Mouse (Mus musculus) midbrain, embryonic 12.5 days (tissue): ENCODE measurements around the gene C2cd2l. TPM values are rescaled to one million over a fixed set of nuclear protein-coding genes. Genes with fewer than 3 reads are reported as not detected.
"Not testable (repeated sequence)": the region's sequence is repeated elsewhere in the genome, so short reads cannot be mapped to it uniquely, and the experiment has no call there.

Source experiments
- ATAC-seq: fragments of 200-750 bp; cut with Nextera tagmentation; 2 replicates; pipeline ENCODE4 v1.8.0; 2017; ENCODE audit warnings: low read depth, moderate TSS enrichment, moderate library complexity; ENCODE audit not compliant: low FRiP score
- H3K27ac ChIP-seq: fragments of 300-500 bp; sonication (generic); replicated peaks from 2 replicates; pipeline ENCODE4 v1.5.1; 2016; ENCODE audit warnings: mild to moderate bottlenecking
- H3K27me3 ChIP-seq: fragments of 300-500 bp; sonication (generic); 2 replicates; pipeline ENCODE4 v1.6.1; 2016; ENCODE audit warnings: mild to moderate bottlenecking
- H3K36me3 ChIP-seq: fragments of 300-500 bp; sonication (generic); 2 replicates; pipeline ENCODE4 v1.6.1; 2016
- H3K4me1 ChIP-seq: fragments of 300-500 bp; sonication (generic); 2 replicates; pipeline ENCODE4 v1.6.1; 2016
- H3K4me2 ChIP-seq: fragments of 300-500 bp; sonication (generic); replicated peaks from 2 replicates; pipeline ENCODE4 v1.6.1; 2016; ENCODE audit warnings: mild to moderate bottlenecking, moderate library complexity
- H3K4me3 ChIP-seq: fragments of 300-500 bp; sonication (generic); 2 replicates; pipeline ENCODE4 v1.5.1; 2016; ENCODE audit warnings: mild to moderate bottlenecking
- H3K9ac ChIP-seq: fragments of 300-500 bp; sonication (generic); replicated peaks from 2 replicates; pipeline ENCODE4 v1.6.1; 2016; ENCODE audit warnings: mild to moderate bottlenecking, moderate library complexity
- H3K9me3 ChIP-seq: fragments of 300-500 bp; sonication (generic); 2 replicates; pipeline ENCODE4 v1.6.1; 2016; ENCODE audit warnings: mild to moderate bottlenecking
- WGBS: fragments of 180-500 bp; shearing (Covaris S2); methylation state at CpG from one replicate; pipeline ENCODE4 v1.1.7; 2016; 5-methylcytosine and 5-hydroxymethylcytosine counted together
- polyA plus RNA-seq: library from polyadenylated mRNA; unstranded; fragments of >200 nt; fragmentation: Nextera tagmentation; extraction: Ambion mirVana; gene quantifications from 2 replicates; pipeline ENCODE4 v1.2.1, GENCODE M21; 2016

C2cd2l gene
- polyA plus RNA-seq, 1 experiment from 2014 or later, result 19.0 TPM

DNA sequence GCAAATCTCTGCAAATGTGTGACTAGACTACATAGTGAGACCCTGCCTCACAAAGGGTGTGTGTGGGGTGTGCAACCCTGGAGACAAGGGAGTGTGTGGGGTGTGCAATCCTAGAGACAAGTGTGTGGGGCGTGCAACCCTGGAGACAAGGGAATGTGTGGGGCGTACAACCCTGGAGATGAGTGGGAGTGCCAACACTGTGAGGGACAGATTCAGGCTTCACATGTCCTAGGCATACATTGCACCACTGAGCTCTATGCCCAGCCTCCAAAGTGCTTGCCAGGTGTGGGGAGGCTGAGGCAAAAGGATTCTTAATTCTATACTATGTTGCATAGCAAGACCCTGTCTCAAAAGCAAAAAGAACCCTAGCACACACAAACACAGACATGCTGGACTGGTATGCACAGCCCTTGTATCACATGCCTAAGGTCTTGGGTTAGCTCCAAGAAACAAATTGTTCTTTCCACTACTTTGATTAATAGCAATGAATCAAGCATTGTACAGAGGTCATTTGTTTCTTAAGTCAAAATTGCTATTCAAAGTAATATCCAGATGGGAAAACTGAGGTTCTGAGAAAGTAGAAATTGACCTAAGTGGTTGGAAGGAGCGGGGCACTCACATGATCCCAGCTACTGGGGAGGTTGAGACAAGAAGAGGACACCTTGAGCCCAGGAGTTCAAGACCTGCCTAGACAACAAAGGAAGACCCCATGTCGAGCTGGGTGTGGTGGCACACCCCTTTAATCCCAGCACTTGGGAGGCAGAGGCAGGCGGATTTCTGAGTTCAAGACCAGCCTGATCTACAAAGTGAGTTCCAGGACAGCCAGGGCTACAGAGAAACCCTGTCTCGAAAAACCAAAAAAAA is 25.7 kb upstream of the C2cd2l start:
- Histone ChIP-seq H3K4me3 (no peak overlapping the region), H3K27me3 (no peaks in the 10 kb centered on the region), H3K36me3 (peaks cover 44% of the 10 kb centered on the region), H3K4me2 (no peak overlapping the region), H3K4me1 (peaks cover 17% of the 10 kb centered on the region), H3K9me3 (no peaks in the 10 kb centered on the region), H3K27ac (no peak overlapping the region), H3K9ac (no peak overlapping the region)
- WGBS, result 86% methylated on average over 6 of the region's 6 CpGs
- ATAC-seq, result no peak

DNA sequence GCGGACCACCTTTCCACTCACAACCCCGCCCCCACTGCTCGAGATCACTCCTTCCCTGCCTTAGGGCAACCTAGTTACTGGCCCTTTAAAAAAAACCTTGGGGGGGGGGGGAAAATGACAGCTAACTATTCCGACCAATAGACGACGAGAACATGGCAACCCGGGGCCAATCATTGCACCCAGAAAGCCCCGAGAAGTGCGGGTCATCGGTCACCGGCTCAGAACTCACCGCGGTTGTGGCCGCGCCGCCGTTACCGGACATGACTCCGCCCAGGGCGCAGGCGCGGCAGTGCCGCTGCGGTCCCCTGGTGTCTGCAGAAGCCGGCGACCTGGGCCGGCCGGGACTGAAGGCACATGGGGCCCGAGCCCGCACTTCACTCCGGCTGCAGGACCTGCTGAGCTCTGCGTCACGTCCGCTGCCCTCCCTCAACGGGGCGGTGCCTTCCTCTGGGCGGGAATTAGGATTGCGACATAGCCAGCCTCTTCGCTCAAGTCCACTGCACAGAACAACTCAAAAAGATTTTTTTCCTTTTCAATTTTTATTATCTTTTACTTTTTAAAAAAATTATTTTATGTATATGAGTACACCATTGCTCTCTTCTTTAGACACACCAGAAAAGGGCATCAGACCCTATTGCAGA is 23.8 kb upstream of the C2cd2l start, which contains the start of gene Hmbs:
Hmbs (minus strand) TSS at position 448 of the 641 bp plus-strand sequence.
- Histone ChIP-seq H3K27me3 (no peaks in the 10 kb centered on the region), H3K9me3 (no peaks in the 10 kb centered on the region), H3K36me3 (peaks cover 39% of the 10 kb centered on the region), H3K4me2 (peak within 1 kb of the TSS; percentile 69), H3K4me1 (peaks cover 17% of the 10 kb centered on the region), H3K4me3 (peak within 1 kb of the TSS; percentile 88), H3K27ac (peak within 1 kb of the TSS; percentile 99), H3K9ac (peak within 1 kb of the TSS; percentile 87)
- ATAC-seq, result peak; percentile 96
- WGBS, result 0% methylated on average over 39 of the region's 39 CpGs

GRCm38 (mm10) chr9:44343290-44343689 is 23.2 kb upstream of the C2cd2l start:
- H3K27ac ChIP-seq, result peak overlapping the region; percentile 99
- H3K9ac ChIP-seq, result peak overlapping the region; percentile 87
- peaks cover 17% of the 10 kb centered on the region for H3K4me1 ChIP-seq
- H3K9me3 ChIP-seq, result no peaks in the 10 kb centered on the region
- H3K36me3 ChIP-seq, result peaks cover 37% of the 10 kb centered on the region
- H3K4me3 ChIP-seq, result peak overlapping the region; percentile 88
- peak overlapping the region; percentile 69 for H3K4me2 ChIP-seq
- no peaks in the 10 kb centered on the region for H3K27me3 ChIP-seq
- peak; percentile 18 for ATAC-seq
- WGBS, result 15% methylated on average over 6 of the region's 6 CpGs

GRCm38 (mm10) chr9:44342605-44343004 is 22.5 kb upstream of the C2cd2l start:
- no peaks in the 10 kb centered on the region for H3K9me3 ChIP-seq
- H3K4me3 ChIP-seq, result 0 out of 2 replicates have a peak overlapping the region, but pooled peaks have one; percentile 0
- H3K36me3 ChIP-seq, result peaks cover 33% of the 10 kb centered on the region
- no peak overlapping the region for H3K27ac ChIP-seq
- peaks cover 21% of the 10 kb centered on the region for H3K4me1 ChIP-seq
- WGBS, result 95% methylated on average over 1 of the region's 1 CpGs
- H3K9ac ChIP-seq, result no peak overlapping the region
- peak overlapping the region; percentile 69; the same call in 1 of the 2 replicates for H3K4me2 ChIP-seq
- H3K27me3 ChIP-seq, result no peaks in the 10 kb centered on the region
- ATAC-seq, result no peak

DNA sequence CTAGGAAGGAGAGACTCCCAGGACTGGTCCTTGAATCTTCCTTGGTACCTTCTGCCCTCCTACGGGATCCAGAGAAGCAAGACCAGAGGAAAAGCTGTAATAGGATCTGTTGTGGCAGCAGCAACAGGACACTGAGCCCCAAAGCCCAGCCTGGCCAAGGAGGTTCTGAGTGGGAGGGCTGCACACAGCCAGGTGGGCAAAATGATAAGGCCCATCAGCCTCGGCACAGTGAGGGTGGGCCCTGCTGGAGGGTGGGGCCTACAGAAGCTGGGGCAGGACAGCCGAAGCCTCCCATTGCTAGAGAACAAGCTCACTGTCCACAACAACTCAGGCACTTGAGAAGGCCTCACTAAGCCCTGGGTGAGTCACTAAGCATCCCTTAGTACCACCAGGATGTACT is 22.1 kb upstream of the C2cd2l start:
- Histone ChIP-seq H3K9ac (no peak overlapping the region), H3K36me3 (peaks cover 32% of the 10 kb centered on the region), H3K9me3 (no peaks in the 10 kb centered on the region), H3K27ac (no peak overlapping the region), H3K4me3 (no peak overlapping the region), H3K4me2 (no peak overlapping the region), H3K27me3 (no peaks in the 10 kb centered on the region), H3K4me1 (peaks cover 26% of the 10 kb centered on the region)
- ATAC-seq, result no peak
- 85% methylated on average over 3 of the region's 3 CpGs for WGBS

DNA sequence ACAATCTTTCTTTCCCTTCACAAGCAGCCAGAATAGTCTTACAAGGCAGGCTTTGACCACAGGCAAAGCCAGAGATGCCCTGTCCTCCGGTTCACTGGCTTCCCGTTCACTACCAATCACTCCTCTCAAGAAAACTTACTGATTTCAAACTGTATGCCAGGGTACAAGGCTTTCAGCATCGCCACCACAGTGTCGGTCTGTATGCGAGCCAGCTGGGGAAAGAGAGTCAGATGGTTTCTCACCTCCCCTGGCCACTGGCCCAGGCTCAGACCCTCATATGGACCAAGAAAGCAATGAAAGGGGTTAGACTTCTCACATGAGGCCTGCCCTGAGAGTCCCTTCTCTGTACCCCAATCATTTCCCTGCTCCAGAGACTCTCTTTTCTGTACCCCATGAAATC is 21.4 kb upstream of the C2cd2l start:
- Histone ChIP-seq H3K4me3 (no peak overlapping the region), H3K4me1 (peaks cover 32% of the 10 kb centered on the region), H3K27ac (no peak overlapping the region), H3K4me2 (no peak overlapping the region), H3K36me3 (peaks cover 28% of the 10 kb centered on the region), H3K27me3 (no peaks in the 10 kb centered on the region), H3K9ac (no peak overlapping the region), H3K9me3 (no peaks in the 10 kb centered on the region)
- 95% methylated on average over 5 of the region's 5 CpGs for WGBS
- no peak for ATAC-seq

GRCm38 (mm10) chr9:44338574-44338973 is 18.5 kb upstream of the C2cd2l start:
- H3K4me2 ChIP-seq, result no peak overlapping the region
- no peak overlapping the region for H3K4me3 ChIP-seq
- H3K27me3 ChIP-seq, result no peaks in the 10 kb centered on the region
- H3K9me3 ChIP-seq, result no peaks in the 10 kb centered on the region
- H3K4me1 ChIP-seq, result peaks cover 32% of the 10 kb centered on the region
- WGBS, result 83% methylated on average over 5 of the region's 5 CpGs
- H3K9ac ChIP-seq, result no peak overlapping the region
- ATAC-seq, result no peak
- H3K27ac ChIP-seq, result no peak overlapping the region
- peaks cover 33% of the 10 kb centered on the region for H3K36me3 ChIP-seq

GRCm38 (mm10) chr9:44337436-44338169 is 17.5 kb upstream of the C2cd2l start:
- Histone ChIP-seq H3K36me3 (peaks cover 42% of the 10 kb centered on the region), H3K9ac (no peak overlapping the region; the same call in 1 of the 2 replicates), H3K4me2 (peak overlapping the region; percentile 79), H3K9me3 (no peaks in the 10 kb centered on the region), H3K4me3 (peak overlapping the region; percentile 95), H3K27ac (no peak overlapping the region), H3K27me3 (no peaks in the 10 kb centered on the region), H3K4me1 (peaks cover 23% of the 10 kb centered on the region)
- no peak for ATAC-seq
- WGBS, result 69% methylated on average over 9 of the region's 9 CpGs

DNA sequence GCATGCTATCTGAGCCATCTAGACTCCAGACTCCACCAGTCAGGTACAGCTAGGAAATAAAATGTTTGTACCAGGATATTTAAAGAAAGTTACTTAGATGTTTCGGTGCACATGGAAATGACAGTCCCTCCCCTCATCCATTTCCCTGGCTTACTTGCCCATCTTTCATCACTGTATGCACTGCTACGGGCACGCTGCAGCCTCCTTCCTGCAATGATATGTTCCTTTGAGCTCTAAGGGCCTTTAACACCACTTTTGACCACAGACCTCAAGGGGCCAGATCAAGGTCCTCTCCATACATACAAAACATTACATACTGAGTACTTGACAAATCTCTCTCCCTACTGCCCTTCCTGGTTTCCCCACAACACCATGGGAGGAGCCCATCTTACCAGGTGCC is 16.9 kb upstream of the C2cd2l start:
- peak overlapping the region; percentile 95 for H3K4me3 ChIP-seq
- peaks cover 22% of the 10 kb centered on the region for H3K4me1 ChIP-seq
- 0 out of 2 replicates have a peak overlapping the region, but pooled peaks have one; percentile 15 for H3K27ac ChIP-seq
- ATAC-seq, result no peak
- 84% methylated on average over 3 of the region's 3 CpGs for WGBS
- H3K9ac ChIP-seq, result peak overlapping the region; percentile 55
- H3K9me3 ChIP-seq, result no peaks in the 10 kb centered on the region
- H3K4me2 ChIP-seq, result peak overlapping the region; percentile 79
- no peaks in the 10 kb centered on the region for H3K27me3 ChIP-seq
- H3K36me3 ChIP-seq, result peaks cover 47% of the 10 kb centered on the region

DNA sequence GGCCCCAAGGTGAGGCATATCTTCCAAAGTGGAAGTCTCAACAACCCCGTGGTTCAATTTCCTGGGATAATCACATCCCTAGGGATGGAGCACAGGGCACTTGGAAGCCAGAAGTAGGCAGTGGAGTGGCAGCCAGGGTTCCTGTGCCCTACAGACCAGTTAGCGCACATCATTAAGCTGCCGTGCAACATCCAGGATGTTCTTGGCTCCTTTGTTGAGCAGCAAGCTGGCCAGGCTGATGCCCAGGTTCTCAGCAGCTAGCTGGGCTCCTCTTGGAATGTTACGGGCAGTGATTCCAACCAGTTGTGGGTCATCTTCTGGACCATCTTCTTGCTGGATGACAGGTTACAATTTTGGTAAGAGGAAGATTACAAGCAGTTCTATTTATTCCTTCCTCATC is 16.4 kb upstream of the C2cd2l start:
- H3K4me3 ChIP-seq, result peak overlapping the region; percentile 95
- H3K27ac ChIP-seq, result 0 out of 2 replicates have a peak overlapping the region, but pooled peaks have one; percentile 15
- H3K36me3 ChIP-seq, result peaks cover 51% of the 10 kb centered on the region
- peaks cover 22% of the 10 kb centered on the region for H3K4me1 ChIP-seq
- not testable (repeated sequence) for H3K9me3 ChIP-seq, ATAC-seq, H3K27me3 ChIP-seq
- WGBS, result 39% methylated on average over 4 of the region's 4 CpGs
- H3K4me2 ChIP-seq, result peak overlapping the region; percentile 79
- H3K9ac ChIP-seq, result peak overlapping the region; percentile 55

DNA sequence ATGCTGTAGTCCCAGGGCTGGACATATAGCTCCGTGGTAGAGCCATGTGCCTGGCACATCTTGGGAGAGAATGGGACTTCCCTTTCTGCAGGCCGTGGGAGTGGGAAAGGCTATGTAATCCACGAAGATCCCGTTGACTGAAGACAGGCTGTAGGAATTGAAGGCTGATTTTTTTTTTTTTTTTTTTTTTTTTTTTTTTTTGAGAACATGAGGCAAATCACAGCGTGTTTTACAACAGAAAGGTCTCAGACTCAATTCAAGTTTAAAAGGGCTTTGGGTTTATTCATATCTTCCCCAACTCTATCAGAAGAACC is 16.0 kb upstream of the C2cd2l start:
- peak overlapping the region; percentile 95 for H3K4me3 ChIP-seq
- H3K9me3 ChIP-seq, result no peaks in the 10 kb centered on the region
- peaks cover 22% of the 10 kb centered on the region for H3K4me1 ChIP-seq
- 0 out of 2 replicates have a peak overlapping the region, but pooled peaks have one; percentile 96 for H3K27ac ChIP-seq
- no peaks in the 10 kb centered on the region for H3K27me3 ChIP-seq
- H3K4me2 ChIP-seq, result peak overlapping the region; percentile 79
- H3K9ac ChIP-seq, result peak overlapping the region; percentile 99
- H3K36me3 ChIP-seq, result peaks cover 51% of the 10 kb centered on the region
- ATAC-seq, result no peak
- WGBS, result 2% methylated on average over 5 of the region's 5 CpGs
